Mouse (Mus musculus): ENCODE data around the gene Tmem205. TPM values are rescaled to one million over a fixed set of nuclear protein-coding genes. Genes with fewer than 3 reads are reported as not detected.

Gene Tmem205
- total and polyA plus RNA-seq, 2 experiments from 2014 or later: 44.2 to 50.9 TPM

- Histone ChIP-seq H3K9ac (replicated peaks; ENCODE audit: low read length, poor library complexity, severe bottlenecking) (peak overlapping the region; percentile 73), H3K4me2 (ENCODE audit: low read depth, low read length, poor library complexity, severe bottlenecking) (peak overlapping the region; percentile 81), H3K4me3 (ENCODE audit: low read depth, low read length) (peak overlapping the region; percentile 68), H3K27me3 (ENCODE audit: insufficient read depth, low read length) (no peaks in the 10 kb centered on the region), H3K36me3 (ENCODE audit: insufficient read depth, low read length) (0 out of 2 replicates have a peak, but pooled peaks cover 7% of the 10 kb centered on the region), H3K27ac (ENCODE audit: low read depth, low read length) (peak overlapping the region; percentile 27), H3K4me1 (ENCODE audit: insufficient read depth, low read length) (no peaks in the 10 kb centered on the region), H3K9me3 (ENCODE audit: low read length) (no peaks in the 10 kb centered on the region)
- TF ChIP-seq CTCF (IDR thresholded peaks at IDR 0.05): no peak
- 2% methylated on average over 35 of the region's 35 CpGs for WGBS
- peak; percentile 41 for DNase-seq (ENCODE audit: low spot score)
- ATAC-seq (ENCODE audit: low FRiP score): peak; percentile 78
These were observed 9.8 kb downstream of the Tmem205 start for GRCm38 (mm10) chr9:21917493-21918034.

GRCm38 (mm10) chr9:21916851-21917492, 10.4 kb downstream of the Tmem205 start:
- Histone ChIP-seq H3K9ac (replicated peaks; ENCODE audit: low read length, poor library complexity, severe bottlenecking) (peak overlapping the region; percentile 73; the same call in 1 of the 2 replicates), H3K9me3 (ENCODE audit: low read length) (no peaks in the 10 kb centered on the region), H3K36me3 (ENCODE audit: insufficient read depth, low read length) (0 out of 2 replicates have a peak, but pooled peaks cover 7% of the 10 kb centered on the region), H3K4me3 (ENCODE audit: low read depth, low read length) (peak overlapping the region; percentile 68), H3K27me3 (ENCODE audit: insufficient read depth, low read length) (no peaks in the 10 kb centered on the region), H3K27ac (ENCODE audit: low read depth, low read length) (0 out of 2 replicates have a peak overlapping the region, but pooled peaks have one; percentile 27), H3K4me1 (ENCODE audit: insufficient read depth, low read length) (no peaks in the 10 kb centered on the region), H3K4me2 (ENCODE audit: low read depth, low read length, poor library complexity, severe bottlenecking) (peak overlapping the region; percentile 81)
- ATAC-seq (ENCODE audit: low FRiP score) (no peak), DNase-seq (ENCODE audit: low spot score) (no peak)
- 64% methylated on average over 3 of the region's 3 CpGs for WGBS
- TF ChIP-seq CTCF (IDR thresholded peaks at IDR 0.05): no peak

DNA sequence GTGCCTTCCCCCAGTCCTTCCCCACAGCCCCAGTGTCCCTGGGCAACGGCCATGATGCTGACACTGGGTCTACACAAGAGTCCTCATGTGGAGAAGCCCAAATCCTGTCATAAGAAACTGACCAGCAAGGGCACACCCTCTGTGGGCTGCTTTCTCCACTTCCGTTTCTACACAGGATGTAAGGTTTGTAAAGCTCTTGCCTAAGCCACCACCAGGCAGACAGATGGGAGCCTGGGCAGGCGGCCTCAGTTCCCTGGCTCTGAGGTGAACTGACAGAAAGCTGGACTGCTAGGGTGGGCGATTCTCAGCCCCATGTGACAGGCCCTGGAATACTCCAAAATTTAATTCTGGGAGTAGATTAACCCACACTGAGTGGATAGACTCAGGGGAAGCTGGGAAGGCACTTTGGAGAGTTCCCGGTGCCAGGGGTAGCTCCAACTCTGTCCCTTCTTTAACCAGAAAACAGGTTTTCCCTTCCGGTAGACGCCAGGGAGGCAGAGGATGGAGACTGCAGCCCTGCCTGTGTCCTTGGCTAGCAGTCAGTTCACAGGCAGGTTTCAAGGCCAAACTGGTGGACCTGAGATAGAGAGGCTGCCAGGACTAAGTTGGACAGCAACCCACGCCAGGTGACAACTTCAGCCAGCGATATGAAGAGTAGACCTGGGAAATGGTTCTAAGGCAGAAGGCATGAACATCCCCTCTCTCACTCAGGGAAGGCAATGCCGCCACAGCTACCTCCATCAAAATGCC, 17.7 kb downstream of the Tmem205 start:
- ATAC-seq (ENCODE audit: low FRiP score) (no peak), DNase-seq (ENCODE audit: low spot score) (no peak)
- Histone ChIP-seq H3K4me1 (ENCODE audit: insufficient read depth, low read length) (no peaks in the 10 kb centered on the region), H3K9me3 (ENCODE audit: low read length) (no peaks in the 10 kb centered on the region), H3K27me3 (ENCODE audit: insufficient read depth, low read length) (no peaks in the 10 kb centered on the region), H3K4me2 (ENCODE audit: low read depth, low read length, poor library complexity, severe bottlenecking) (no peak overlapping the region), H3K9ac (replicated peaks; ENCODE audit: low read length, poor library complexity, severe bottlenecking) (no peak overlapping the region), H3K36me3 (ENCODE audit: insufficient read depth, low read length) (peaks cover 20% of the 10 kb centered on the region), H3K4me3 (ENCODE audit: low read depth, low read length) (no peak overlapping the region), H3K27ac (ENCODE audit: low read depth, low read length) (no peak overlapping the region)
- WGBS: 81% methylated on average over 10 of the region's 10 CpGs
- no peak for TF ChIP-seq CTCF (IDR thresholded peaks at IDR 0.05)

GRCm38 (mm10) chr9:21908216-21908615, 19.1 kb downstream of the Tmem205 start:
- H3K4me3 ChIP-seq (ENCODE audit: low read depth, low read length): no peak overlapping the region
- no peak for ATAC-seq (ENCODE audit: low FRiP score)
- DNase-seq (ENCODE audit: low spot score): no peak
- H3K27me3 ChIP-seq (ENCODE audit: insufficient read depth, low read length): no peaks in the 10 kb centered on the region
- no peak for TF ChIP-seq CTCF (IDR thresholded peaks at IDR 0.05)
- H3K4me2 ChIP-seq (ENCODE audit: low read depth, low read length, poor library complexity, severe bottlenecking): no peak overlapping the region
- H3K9ac ChIP-seq (replicated peaks; ENCODE audit: low read length, poor library complexity, severe bottlenecking): no peak overlapping the region
- no peaks in the 10 kb centered on the region for H3K4me1 ChIP-seq (ENCODE audit: insufficient read depth, low read length)
- 77% methylated on average over 11 of the region's 11 CpGs for WGBS
- no peak overlapping the region for H3K27ac ChIP-seq (ENCODE audit: low read depth, low read length)
- peaks cover 15% of the 10 kb centered on the region for H3K36me3 ChIP-seq (ENCODE audit: insufficient read depth, low read length)
- H3K9me3 ChIP-seq (ENCODE audit: low read length): no peaks in the 10 kb centered on the region

GRCm38 (mm10) chr9:21904031-21904430, 23.3 kb downstream of the Tmem205 start:
- Histone ChIP-seq H3K4me2 (ENCODE audit: low read depth, low read length, poor library complexity, severe bottlenecking) (no peak overlapping the region), H3K4me1 (ENCODE audit: insufficient read depth, low read length) (no peaks in the 10 kb centered on the region), H3K9me3 (ENCODE audit: low read length) (no peaks in the 10 kb centered on the region), H3K9ac (replicated peaks; ENCODE audit: low read length, poor library complexity, severe bottlenecking) (no peak overlapping the region), H3K4me3 (ENCODE audit: low read depth, low read length) (no peak overlapping the region), H3K27ac (ENCODE audit: low read depth, low read length) (no peak overlapping the region), H3K27me3 (ENCODE audit: insufficient read depth, low read length) (0 out of 2 replicates have a peak, but pooled peaks cover 8% of the 10 kb centered on the region), H3K36me3 (ENCODE audit: insufficient read depth, low read length) (no peaks in the 10 kb centered on the region)
- DNase-seq (ENCODE audit: low spot score) (no peak), ATAC-seq (ENCODE audit: low FRiP score) (no peak)
- TF ChIP-seq CTCF (IDR thresholded peaks at IDR 0.05): no peak
- 92% methylated on average over 4 of the region's 4 CpGs for WGBS

All from midbrain, postnatal 0 days (tissue).